Mouse (Mus musculus): ENCODE data around the gene Gp9. TPM values are rescaled to one million over a fixed set of nuclear protein-coding genes. Genes with fewer than 3 reads are reported as not detected.

Gp9 gene
- polyA plus RNA-seq, 1 experiment: 0.66 TPM

DNA sequence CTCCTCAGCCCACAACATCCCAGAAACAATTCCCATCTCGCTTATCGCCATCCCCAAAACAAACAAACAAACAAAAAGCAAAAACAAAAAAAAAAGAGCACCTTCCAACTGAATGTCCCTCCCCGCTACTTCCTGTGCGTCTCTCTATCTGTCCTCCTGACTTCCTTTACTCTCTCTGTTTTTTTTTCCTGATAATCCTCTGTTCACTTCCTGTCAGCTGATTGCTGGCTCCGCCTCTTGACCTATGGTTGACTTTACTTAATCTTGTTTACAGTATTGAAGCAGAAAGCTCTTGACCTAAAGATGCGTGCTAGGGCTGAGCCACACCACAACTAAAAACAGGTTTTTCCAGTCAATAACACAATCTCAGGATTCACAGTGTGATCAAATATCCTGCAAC is 29.3 kb upstream of the Gp9 start:
- no peak overlapping the region for H3K27ac ChIP-seq (ENCODE audit: insufficient read depth, low read depth, low read length)
- TF ChIP-seq CTCF (conservative IDR thresholded peaks at IDR 0.05; ENCODE audit: insufficient read depth, insufficient read length, low read depth, low read length): no peak
- no peak for TF ChIP-seq POLR2A (IDR thresholded peaks at IDR 0.05; ENCODE audit: low read depth, low read length)
- no peaks in the 10 kb centered on the region for H3K36me3 ChIP-seq (ENCODE audit: control insufficient read depth, insufficient read depth, low read length)
- no peak for DNase-seq
- no peak overlapping the region for H3K4me3 ChIP-seq (ENCODE audit: insufficient read depth, low read depth, low read length)
- 86% methylated on average over 6 of the region's 6 CpGs for WGBS
- H3K4me1 ChIP-seq (ENCODE audit: control insufficient read depth, insufficient read depth, low read length): no peaks in the 10 kb centered on the region
- H3K27me3 ChIP-seq (replicated peaks; ENCODE audit: control insufficient read depth, insufficient read depth, low read length): no peaks in the 10 kb centered on the region

DNA sequence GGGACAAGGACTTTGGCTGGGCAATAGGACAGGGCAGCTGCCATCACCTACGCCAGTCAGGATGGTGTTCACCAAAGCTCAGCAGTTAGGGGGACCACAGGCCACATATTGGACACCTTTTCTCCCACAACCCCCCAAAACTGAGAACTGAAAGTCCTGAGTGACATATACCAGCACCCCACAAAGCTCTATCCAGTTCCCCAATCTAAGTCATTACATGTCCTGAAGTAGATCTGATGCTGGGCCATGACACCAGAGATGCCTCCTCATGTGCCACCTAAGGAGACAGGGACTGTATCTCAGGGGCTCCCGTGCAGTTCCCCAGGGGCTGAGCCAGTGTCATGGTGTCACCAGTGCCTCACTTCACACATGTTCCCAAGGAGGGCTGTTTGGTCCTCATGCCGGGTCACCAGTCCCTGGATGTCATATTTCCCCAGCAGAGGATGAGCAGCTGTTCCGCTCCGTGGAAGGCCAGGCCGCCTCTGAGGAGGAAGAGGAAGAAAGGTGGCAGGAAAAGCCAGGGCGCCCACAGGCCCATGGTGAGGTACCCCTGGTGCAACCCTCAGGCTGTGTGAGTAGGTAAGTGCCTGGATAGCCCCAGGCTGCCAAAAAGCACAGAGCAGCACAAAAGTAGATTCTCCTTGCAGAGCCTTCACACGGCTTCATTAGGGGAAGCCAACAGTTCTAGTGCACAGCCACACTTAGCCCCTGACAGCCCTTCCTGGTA is 27.5 kb upstream of the Gp9 start:
- Histone ChIP-seq H3K27ac (ENCODE audit: insufficient read depth, low read depth, low read length) (no peak overlapping the region), H3K36me3 (ENCODE audit: control insufficient read depth, insufficient read depth, low read length) (no peaks in the 10 kb centered on the region), H3K27me3 (replicated peaks; ENCODE audit: control insufficient read depth, insufficient read depth, low read length) (no peaks in the 10 kb centered on the region), H3K4me1 (ENCODE audit: control insufficient read depth, insufficient read depth, low read length) (no peaks in the 10 kb centered on the region), H3K4me3 (ENCODE audit: insufficient read depth, low read depth, low read length) (no peak overlapping the region)
- WGBS: 85% methylated on average over 8 of the region's 8 CpGs
- DNase-seq: no peak
- TF ChIP-seq CTCF (conservative IDR thresholded peaks at IDR 0.05; ENCODE audit: insufficient read depth, insufficient read length, low read depth, low read length) (no peak), POLR2A (IDR thresholded peaks at IDR 0.05; ENCODE audit: low read depth, low read length) (no peak)

DNA sequence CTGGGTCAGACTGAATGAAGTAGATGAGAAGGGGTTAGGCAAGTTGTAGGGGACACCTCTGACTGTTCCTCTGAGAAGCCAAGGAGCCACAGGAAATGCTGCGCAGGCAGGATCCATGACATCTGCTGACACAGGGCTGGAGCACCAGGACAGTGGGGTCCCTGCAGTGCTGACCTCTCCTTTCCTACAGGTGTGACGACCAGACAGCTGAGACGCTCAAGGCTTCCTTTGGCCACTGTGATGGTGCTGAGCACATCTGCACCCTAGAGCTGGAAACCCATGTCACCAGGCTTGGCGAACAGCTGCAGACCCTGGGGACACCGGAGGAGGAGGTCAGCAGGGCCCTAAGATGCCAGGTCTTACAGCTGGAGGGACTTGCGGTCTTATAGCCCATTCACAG is 26.3 kb upstream of the Gp9 start:
- 89% methylated on average over 6 of the region's 6 CpGs for WGBS
- no peak for DNase-seq
- no peak overlapping the region for H3K27ac ChIP-seq (ENCODE audit: insufficient read depth, low read depth, low read length)
- no peak for TF ChIP-seq CTCF (conservative IDR thresholded peaks at IDR 0.05; ENCODE audit: insufficient read depth, insufficient read length, low read depth, low read length)
- no peak for TF ChIP-seq POLR2A (IDR thresholded peaks at IDR 0.05; ENCODE audit: low read depth, low read length)
- no peak overlapping the region for H3K4me3 ChIP-seq (ENCODE audit: insufficient read depth, low read depth, low read length)
- H3K4me1 ChIP-seq (ENCODE audit: control insufficient read depth, insufficient read depth, low read length): no peaks in the 10 kb centered on the region
- H3K36me3 ChIP-seq (ENCODE audit: control insufficient read depth, insufficient read depth, low read length): no peaks in the 10 kb centered on the region
- no peaks in the 10 kb centered on the region for H3K27me3 ChIP-seq (replicated peaks; ENCODE audit: control insufficient read depth, insufficient read depth, low read length)

DNA sequence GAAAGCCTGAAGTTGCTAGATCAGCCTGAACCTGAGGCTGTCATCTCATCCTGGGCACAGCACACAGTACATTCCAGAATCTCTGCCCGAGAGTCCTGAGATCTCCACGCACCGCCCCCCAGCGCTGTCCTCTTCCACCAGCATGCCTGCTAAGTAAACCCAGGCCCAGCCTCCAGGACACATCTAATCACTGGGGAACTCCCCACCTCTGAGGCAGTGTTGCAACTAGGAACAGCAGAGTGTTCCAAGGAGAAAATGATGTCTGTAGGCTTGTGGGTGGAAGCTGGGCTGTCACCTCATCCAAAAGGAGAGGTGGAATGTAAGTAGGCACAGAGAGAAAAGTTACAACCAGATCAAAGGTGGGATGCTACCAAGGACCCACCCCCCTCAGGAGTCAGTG is 22.7 kb upstream of the Gp9 start:
- H3K27ac ChIP-seq (ENCODE audit: insufficient read depth, low read depth, low read length): no peak overlapping the region
- no peak for DNase-seq

DNA sequence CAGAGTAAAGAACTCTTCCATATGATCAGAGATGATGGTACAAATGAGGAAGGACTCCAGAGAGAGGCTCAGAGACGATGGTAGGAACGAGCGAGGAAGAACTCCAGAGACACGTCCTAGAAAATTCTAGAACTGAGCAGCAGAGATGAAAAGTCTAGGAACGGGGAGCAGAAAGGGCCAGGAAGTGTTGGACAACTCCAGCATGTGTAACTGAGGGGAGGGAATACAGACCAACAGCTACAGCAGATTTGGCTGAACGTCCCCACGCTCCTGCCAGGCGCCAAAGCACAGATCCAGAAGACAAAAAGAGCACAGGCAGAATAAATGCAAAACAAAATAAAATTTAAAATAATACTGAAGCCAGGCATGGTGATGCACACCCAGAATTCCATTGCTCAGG is 21.0 kb upstream of the Gp9 start:
- 96% methylated on average over 8 of the region's 8 CpGs for WGBS
- Histone ChIP-seq H3K27ac (ENCODE audit: insufficient read depth, low read depth, low read length) (no peak overlapping the region), H3K36me3 (ENCODE audit: control insufficient read depth, insufficient read depth, low read length) (no peaks in the 10 kb centered on the region), H3K4me3 (ENCODE audit: insufficient read depth, low read depth, low read length) (no peak overlapping the region), H3K27me3 (replicated peaks; ENCODE audit: control insufficient read depth, insufficient read depth, low read length) (no peaks in the 10 kb centered on the region), H3K4me1 (ENCODE audit: control insufficient read depth, insufficient read depth, low read length) (peaks cover 7% of the 10 kb centered on the region)
- no peak for DNase-seq
- TF ChIP-seq POLR2A (IDR thresholded peaks at IDR 0.05; ENCODE audit: low read depth, low read length): no peak
- no peak for TF ChIP-seq CTCF (conservative IDR thresholded peaks at IDR 0.05; ENCODE audit: insufficient read depth, insufficient read length, low read depth, low read length)

More for the DNA sequence above, 22.7 kb upstream of the Gp9 start:
- 96% methylated on average over 4 of the region's 4 CpGs for WGBS
- Histone ChIP-seq H3K4me1 (ENCODE audit: control insufficient read depth, insufficient read depth, low read length) (peaks cover 7% of the 10 kb centered on the region), H3K4me3 (ENCODE audit: insufficient read depth, low read depth, low read length) (no peak overlapping the region), H3K27me3 (replicated peaks; ENCODE audit: control insufficient read depth, insufficient read depth, low read length) (no peaks in the 10 kb centered on the region), H3K36me3 (ENCODE audit: control insufficient read depth, insufficient read depth, low read length) (no peaks in the 10 kb centered on the region)
- TF ChIP-seq CTCF (conservative IDR thresholded peaks at IDR 0.05; ENCODE audit: insufficient read depth, insufficient read length, low read depth, low read length): no peak
- no peak for TF ChIP-seq POLR2A (IDR thresholded peaks at IDR 0.05; ENCODE audit: low read depth, low read length)

DNA sequence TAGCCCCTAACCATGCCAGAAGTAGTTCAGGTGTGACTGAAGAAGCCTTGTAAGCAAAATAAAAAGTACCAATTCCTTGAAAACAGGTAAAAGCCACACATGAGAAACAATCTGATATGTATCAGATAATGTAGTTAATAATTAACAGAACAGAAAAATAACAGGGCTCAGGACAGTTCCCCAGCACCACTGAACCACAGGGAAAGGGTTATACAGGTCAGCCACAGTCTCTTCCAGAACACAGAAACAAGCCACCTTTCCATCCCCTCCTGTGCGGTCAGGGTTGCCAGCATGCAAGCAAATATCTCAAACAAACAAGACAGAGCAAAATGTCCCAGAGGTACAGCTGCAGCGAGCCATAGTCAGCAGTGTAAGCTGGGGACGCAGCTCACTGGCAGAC is 18.5 kb upstream of the Gp9 start:
- H3K4me3 ChIP-seq (ENCODE audit: insufficient read depth, low read depth, low read length): no peak overlapping the region
- H3K4me1 ChIP-seq (ENCODE audit: control insufficient read depth, insufficient read depth, low read length): peaks cover 7% of the 10 kb centered on the region
- H3K36me3 ChIP-seq (ENCODE audit: control insufficient read depth, insufficient read depth, low read length): no peaks in the 10 kb centered on the region
- H3K27me3 ChIP-seq (replicated peaks; ENCODE audit: control insufficient read depth, insufficient read depth, low read length): no peaks in the 10 kb centered on the region
- peak overlapping the region; percentile 11; the same call in 1 of the 2 replicates for H3K27ac ChIP-seq (ENCODE audit: insufficient read depth, low read depth, low read length)
- no peak for TF ChIP-seq CTCF (conservative IDR thresholded peaks at IDR 0.05; ENCODE audit: insufficient read depth, insufficient read length, low read depth, low read length)
- no peak for TF ChIP-seq POLR2A (IDR thresholded peaks at IDR 0.05; ENCODE audit: low read depth, low read length)
- 42% methylated on average over 3 of the region's 3 CpGs for WGBS
- DNase-seq: no peak

DNA sequence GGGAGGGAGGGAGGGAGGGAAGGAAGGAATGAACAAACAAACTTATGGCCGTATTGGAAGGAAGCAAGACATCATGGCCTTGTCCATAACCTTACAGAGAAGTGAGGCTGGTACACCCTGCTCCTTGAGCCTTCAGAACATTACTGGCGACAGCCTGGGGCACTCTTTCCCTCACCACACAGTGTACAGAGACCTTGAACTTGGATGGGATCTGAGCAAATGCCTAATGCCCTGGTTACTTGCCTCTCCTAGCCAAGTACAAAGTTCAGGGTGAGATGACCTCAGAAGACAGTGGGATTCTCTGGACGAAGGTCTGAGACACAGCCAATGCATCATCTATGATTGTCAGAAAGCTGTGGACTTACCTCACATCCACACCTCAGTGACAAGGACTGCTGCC is 18.0 kb upstream of the Gp9 start:
- H3K4me3 ChIP-seq (ENCODE audit: insufficient read depth, low read depth, low read length): no peak overlapping the region
- H3K36me3 ChIP-seq (ENCODE audit: control insufficient read depth, insufficient read depth, low read length): no peaks in the 10 kb centered on the region
- 29% methylated on average over 3 of the region's 3 CpGs for WGBS
- no peaks in the 10 kb centered on the region for H3K27me3 ChIP-seq (replicated peaks; ENCODE audit: control insufficient read depth, insufficient read depth, low read length)
- peak; percentile 49 for DNase-seq
- no peak for TF ChIP-seq POLR2A (IDR thresholded peaks at IDR 0.05; ENCODE audit: low read depth, low read length)
- TF ChIP-seq CTCF (conservative IDR thresholded peaks at IDR 0.05; ENCODE audit: insufficient read depth, insufficient read length, low read depth, low read length): no peak
- no peak overlapping the region for H3K27ac ChIP-seq (ENCODE audit: insufficient read depth, low read depth, low read length)
- H3K4me1 ChIP-seq (ENCODE audit: control insufficient read depth, insufficient read depth, low read length): peaks cover 7% of the 10 kb centered on the region

All from kidney, adult 2 months (tissue).